Mouse (Mus musculus) brain, embryonic 14.5 days (tissue): ENCODE measurements at regions not wholly inside any gene's neighbourhood (a gene's known extent, or its start where the extent isn't known, plus 50 kb on each side); places are given as distances from the start of the nearest gene placed in this dataset.

Experiments used
- CTCF ChIP-seq: fragments of 200-500 bp; IDR thresholded peaks from 2 replicates; pipeline ENCODE4 v1.5.1; 2012; ENCODE audit warnings: inconsistent platforms, mild to moderate bottlenecking, moderate library complexity, borderline replicate concordance; ENCODE audit not compliant: insufficient read depth, insufficient read length; ENCODE audit errors: extremely low read depth
- POLR2A ChIP-seq: fragments of 200-500 bp; IDR thresholded peaks from 2 replicates; pipeline ENCODE4 v1.6.1; 2012; ENCODE audit warnings: mild to moderate bottlenecking, inconsistent platforms, borderline replicate concordance; ENCODE audit not compliant: poor library complexity, insufficient read depth, insufficient read length, severe bottlenecking; ENCODE audit errors: extremely low read depth

GRCm38 (mm10) chr11:40362530-40363185, 332.3 kb downstream of the Mat2b start:
- TF ChIP-seq CTCF (no peak), POLR2A (no peak)
